Mouse (Mus musculus) stomach, embryonic 15.5 days (tissue): ENCODE measurements around the gene Mrgpra2a. TPM values are rescaled to one million over a fixed set of nuclear protein-coding genes. Genes with fewer than 3 reads are reported as not detected.

Experiments
- polyA plus RNA-seq: library from polyadenylated mRNA; unstranded; fragments of >200 nt; fragmentation: Nextera tagmentation; extraction: Ambion mirVana; gene quantifications from 2 replicates; pipeline ENCODE4 v1.2.1, GENCODE M21; 2015

Mrgpra2a gene
- polyA plus RNA-seq, 1 experiment from 2014 or later, result 0.48 TPM

Other genes with a start within 250 kb of the Mrgpra2a start
- not detected in 2 replicates for gene Mrgpra6, start 247.2 kb downstream of the Mrgpra2a start, polyA plus RNA-seq
- gene Mrgpra9, start 199.3 kb downstream of the Mrgpra2a start, polyA plus RNA-seq, result not detected in 2 replicates
- gene Mrgpra1, start 97.9 kb downstream of the Mrgpra2a start, polyA plus RNA-seq, result not detected in 2 replicates
- gene Mrgpra2b, start 76.7 kb upstream of the Mrgpra2a start, polyA plus RNA-seq, result 0.21 and 0.50 TPM in 2 replicates
- not detected in 2 replicates for gene Mrgpra3, start 149.2 kb upstream of the Mrgpra2a start, polyA plus RNA-seq